Mouse (Mus musculus): ENCODE measurements around the gene Junb.

GRCm38 (mm10) chr8:84945633-84946527 is 32.6 kb downstream of the Junb start:
- peak; percentile 61 for TF ChIP-seq CTCF (IDR thresholded peaks at IDR 0.05; ENCODE audit: low read depth, low read length)
- no peak for TF ChIP-seq POLR2A (IDR thresholded peaks at IDR 0.05; ENCODE audit: insufficient read depth, low read length)

Data from ES-Bruce4 (cell line).